Mouse (Mus musculus) neural tube, embryonic 13.5 days (tissue): ENCODE data around the gene Rnaset2b. TPM values are rescaled to one million over a fixed set of nuclear protein-coding genes. Genes with fewer than 3 reads are reported as not detected.
A peak's percentile ranks its signal among the peaks of the same experiment; 100 is the strongest.
"Not testable (repeated sequence)": the region's sequence is repeated elsewhere in the genome, so short reads cannot be mapped to it uniquely, and the experiment has no call there.

Source experiments
- ATAC-seq: fragments of 200-750 bp; cut with Nextera tagmentation; 2 replicates; pipeline ENCODE4 v1.8.0; 2017; ENCODE audit warnings: low read depth, mild to moderate bottlenecking, moderate TSS enrichment, moderate library complexity
- H3K27ac ChIP-seq: fragments of 300-500 bp; sonication (generic); replicated peaks from 2 replicates; pipeline ENCODE4 v1.5.1; 2015; ENCODE audit warnings: moderate library complexity, mild to moderate bottlenecking, inconsistent platforms
- H3K27me3 ChIP-seq: fragments of 300-500 bp; sonication (generic); 2 replicates; pipeline ENCODE4 v1.6.1; 2015; ENCODE audit warnings: mild to moderate bottlenecking, inconsistent platforms
- H3K36me3 ChIP-seq: fragments of 300-500 bp; sonication (generic); 2 replicates; pipeline ENCODE4 v1.6.1; 2015; ENCODE audit warnings: mild to moderate bottlenecking, inconsistent platforms
- H3K4me1 ChIP-seq: fragments of 300-500 bp; sonication (generic); replicated peaks from 2 replicates; pipeline ENCODE4 v1.6.1; 2015; ENCODE audit warnings: inconsistent platforms
- H3K4me2 ChIP-seq: fragments of 300-500 bp; sonication (generic); 2 replicates; pipeline ENCODE4 v1.6.1; 2015; ENCODE audit warnings: inconsistent platforms, mild to moderate bottlenecking, moderate library complexity
- H3K4me3 ChIP-seq: fragments of 300-500 bp; sonication (generic); 2 replicates; pipeline ENCODE4 v1.5.1; 2015; ENCODE audit warnings: mild to moderate bottlenecking, inconsistent platforms
- H3K9ac ChIP-seq: fragments of 300-500 bp; sonication (generic); 2 replicates; pipeline ENCODE4 v1.6.1; 2015; ENCODE audit warnings: moderate library complexity, mild to moderate bottlenecking, inconsistent platforms
- H3K9me3 ChIP-seq: fragments of 300-500 bp; sonication (generic); 2 replicates; pipeline ENCODE4 v1.6.1; 2016; ENCODE audit warnings: inconsistent platforms
- WGBS: fragments of 180-500 bp; shearing (Covaris S2); methylation state at CpG from one replicate; pipeline ENCODE4 v1.1.7; 2015; 5-methylcytosine and 5-hydroxymethylcytosine counted together
- polyA plus RNA-seq: library from polyadenylated mRNA; unstranded; fragments of >200 nt; fragmentation: Nextera tagmentation; extraction: Ambion mirVana; gene quantifications from 2 replicates; pipeline ENCODE4 v1.2.1, GENCODE M21; 2015

The Rnaset2b gene
- polyA plus RNA-seq, 1 experiment from 2014 or later, result 102 TPM

- H3K27me3 ChIP-seq, H3K4me3 ChIP-seq, ATAC-seq, H3K4me2 ChIP-seq, H3K27ac ChIP-seq, H3K9ac ChIP-seq, H3K36me3 ChIP-seq, H3K4me1 ChIP-seq, H3K9me3 ChIP-seq: not testable (repeated sequence)
- WGBS, result 88% methylated on average over 1 of the region's 7 CpGs
Measured at GRCm38 (mm10) chr17:6997778-6998490, 27.5 kb downstream of the Rnaset2b start.

- H3K27me3 ChIP-seq, H3K9me3 ChIP-seq, ATAC-seq, H3K36me3 ChIP-seq, H3K4me1 ChIP-seq, H3K9ac ChIP-seq, H3K4me3 ChIP-seq, H3K4me2 ChIP-seq, H3K27ac ChIP-seq: not testable (repeated sequence)
- WGBS, result 84% methylated on average over 9 of the region's 12 CpGs
Measured at GRCm38 (mm10) chr17:7001790-7002585, 31.6 kb downstream of the Rnaset2b start.

- H3K27ac ChIP-seq, H3K36me3 ChIP-seq, H3K9me3 ChIP-seq, H3K9ac ChIP-seq, H3K4me3 ChIP-seq, ATAC-seq, H3K4me1 ChIP-seq, H3K4me2 ChIP-seq, H3K27me3 ChIP-seq: not testable (repeated sequence)
- no CpG with 5 or more reads among the region's 3 CpGs for WGBS
Measured at GRCm38 (mm10) chr17:7003392-7003791, 33.0 kb downstream of the Rnaset2b start.

GRCm38 (mm10) chr17:7005646-7006045 lies 35.2 kb downstream of the Rnaset2b start:
- not testable (repeated sequence) for H3K4me1 ChIP-seq, H3K9ac ChIP-seq, H3K27me3 ChIP-seq, ATAC-seq, H3K36me3 ChIP-seq, H3K4me3 ChIP-seq, H3K4me2 ChIP-seq, H3K9me3 ChIP-seq, H3K27ac ChIP-seq
- 71% methylated on average over 4 of the region's 4 CpGs for WGBS

- not testable (repeated sequence) for H3K27ac ChIP-seq, ATAC-seq, H3K9me3 ChIP-seq, H3K4me3 ChIP-seq, H3K9ac ChIP-seq, H3K4me1 ChIP-seq, H3K27me3 ChIP-seq, H3K36me3 ChIP-seq, H3K4me2 ChIP-seq
Measured at GRCm38 (mm10) chr17:7008885-7009284, 38.5 kb downstream of the Rnaset2b start.

- H3K4me2 ChIP-seq, H3K4me3 ChIP-seq, H3K36me3 ChIP-seq, ATAC-seq, H3K9ac ChIP-seq, H3K27ac ChIP-seq, H3K4me1 ChIP-seq, H3K27me3 ChIP-seq, H3K9me3 ChIP-seq: not testable (repeated sequence)
- WGBS, result no CpG with 5 or more reads among the region's 7 CpGs
Measured at GRCm38 (mm10) chr17:7009440-7009839, 39.0 kb downstream of the Rnaset2b start.

- not testable (repeated sequence) for H3K4me3 ChIP-seq, H3K9me3 ChIP-seq, H3K27ac ChIP-seq, H3K4me1 ChIP-seq, ATAC-seq, H3K36me3 ChIP-seq, H3K9ac ChIP-seq, H3K4me2 ChIP-seq, H3K27me3 ChIP-seq
- 75% methylated on average over 5 of the region's 9 CpGs for WGBS
Measured at GRCm38 (mm10) chr17:7009901-7010300, 39.5 kb downstream of the Rnaset2b start.

GRCm38 (mm10) chr17:7014190-7014589 lies 43.8 kb downstream of the Rnaset2b start:
- H3K4me3 ChIP-seq, H3K4me1 ChIP-seq, H3K9ac ChIP-seq, H3K4me2 ChIP-seq, ATAC-seq, H3K9me3 ChIP-seq, H3K36me3 ChIP-seq, H3K27ac ChIP-seq, H3K27me3 ChIP-seq: not testable (repeated sequence)
- no CpG with 5 or more reads among the region's 1 CpGs for WGBS

- not testable (repeated sequence) for H3K4me2 ChIP-seq, H3K4me3 ChIP-seq, H3K9ac ChIP-seq, H3K27ac ChIP-seq, H3K9me3 ChIP-seq, H3K4me1 ChIP-seq, H3K27me3 ChIP-seq, H3K36me3 ChIP-seq
- WGBS, result 9% methylated on average over 4 of the region's 14 CpGs
- ATAC-seq, result peak; percentile 87
Measured at GRCm38 (mm10) chr17:7025257-7025656, 54.8 kb downstream of the Rnaset2b start, which contains the start of gene Gm1604a. Gm1604a (plus strand) TSS chr17:7025568.

- not testable (repeated sequence) for H3K9ac ChIP-seq, H3K4me1 ChIP-seq, H3K4me3 ChIP-seq, H3K9me3 ChIP-seq, H3K4me2 ChIP-seq, H3K27ac ChIP-seq, H3K36me3 ChIP-seq, H3K27me3 ChIP-seq
- ATAC-seq, result peak; percentile 25; the same call in 1 of the 2 replicates
- WGBS, result 17% methylated on average over 3 of the region's 14 CpGs
Measured at GRCm38 (mm10) chr17:7025764-7026346, 55.4 kb downstream of the Rnaset2b start.

GRCm38 (mm10) chr17:7030204-7030603 lies 59.8 kb downstream of the Rnaset2b start:
- not testable (repeated sequence) for H3K4me3 ChIP-seq, H3K36me3 ChIP-seq, ATAC-seq, H3K27ac ChIP-seq, H3K4me1 ChIP-seq, H3K9me3 ChIP-seq, H3K9ac ChIP-seq, H3K27me3 ChIP-seq, H3K4me2 ChIP-seq
- WGBS, result 87% methylated on average over 7 of the region's 7 CpGs

- not testable (repeated sequence) for H3K4me3 ChIP-seq, ATAC-seq, H3K27ac ChIP-seq, H3K4me2 ChIP-seq, H3K27me3 ChIP-seq, H3K4me1 ChIP-seq, H3K9me3 ChIP-seq, H3K9ac ChIP-seq, H3K36me3 ChIP-seq
- WGBS, result 70% methylated on average over 3 of the region's 6 CpGs
Measured at GRCm38 (mm10) chr17:7030622-7031174, 60.3 kb downstream of the Rnaset2b start.
